Mouse (Mus musculus): ENCODE measurements around the gene Tnfsf14. TPM values are rescaled to one million over a fixed set of nuclear protein-coding genes. Genes with fewer than 3 reads are reported as not detected.

The Tnfsf14 gene
- polyA plus RNA-seq, 3 experiments from 2014 or later: 13.3 to 15.2 (median 14.1) TPM

DNA sequence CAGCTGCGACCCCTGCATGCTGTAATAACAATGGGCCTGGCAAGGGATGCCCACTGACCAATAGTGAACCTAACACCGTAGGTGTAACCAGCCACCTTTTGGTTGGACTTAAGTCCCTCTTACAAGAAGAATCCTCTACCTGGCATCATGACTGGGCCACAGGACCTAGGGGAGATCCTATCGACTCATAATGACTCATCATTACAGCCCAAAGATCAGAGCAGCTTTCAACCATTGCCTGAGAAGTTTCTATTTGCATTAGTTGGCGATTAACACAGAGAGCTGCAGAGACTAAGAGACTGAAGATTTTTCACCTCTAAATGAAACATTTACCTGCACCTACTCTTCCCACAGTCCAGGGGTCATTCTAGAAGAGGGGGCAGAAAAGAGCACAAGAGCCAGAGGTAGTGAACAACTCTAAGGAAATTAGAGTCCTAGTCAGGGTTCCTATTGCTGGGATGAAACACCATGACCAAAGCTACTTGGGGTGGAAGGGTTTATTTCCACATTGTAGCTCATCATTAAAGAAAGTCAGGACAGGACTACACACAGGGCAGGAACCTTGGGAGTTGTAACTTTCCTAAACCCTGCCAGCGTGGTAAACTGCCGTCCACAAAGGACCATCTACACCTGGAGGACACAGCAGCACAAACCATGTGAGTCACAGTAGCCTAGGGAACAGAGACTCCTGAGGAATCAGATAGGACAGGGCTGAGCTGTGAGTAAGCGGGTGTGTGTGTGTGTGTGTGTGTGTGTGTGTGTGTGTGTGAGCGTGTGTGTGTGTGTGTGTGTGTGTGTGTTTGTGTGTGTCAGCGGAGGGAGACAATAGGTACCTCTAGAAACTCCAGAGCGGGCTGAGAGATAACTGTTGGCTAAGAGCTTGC, 8.1 kb upstream of the Tnfsf14 start:
- ATAC-seq: no peak

DNA sequence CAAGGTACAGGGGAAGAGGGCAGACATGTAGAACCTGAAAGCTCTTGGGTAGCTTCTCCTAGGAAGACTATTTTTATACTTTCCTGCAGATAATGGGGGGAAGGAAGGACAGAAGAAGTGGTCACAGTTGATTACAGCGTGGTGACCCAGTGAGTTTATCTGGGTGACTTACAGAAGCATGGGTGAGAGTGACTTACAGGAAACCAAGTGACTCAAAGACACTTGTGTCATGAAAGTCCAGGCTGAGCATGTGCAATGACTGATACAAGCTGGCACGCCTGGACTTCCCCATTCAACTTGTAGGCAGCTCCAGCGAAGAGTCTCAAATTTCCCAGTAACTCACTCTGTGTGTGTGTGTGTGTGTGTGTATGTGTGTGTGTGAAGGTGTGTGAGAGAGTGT, 4.3 kb upstream of the Tnfsf14 start:
- no peak for ATAC-seq

DNA sequence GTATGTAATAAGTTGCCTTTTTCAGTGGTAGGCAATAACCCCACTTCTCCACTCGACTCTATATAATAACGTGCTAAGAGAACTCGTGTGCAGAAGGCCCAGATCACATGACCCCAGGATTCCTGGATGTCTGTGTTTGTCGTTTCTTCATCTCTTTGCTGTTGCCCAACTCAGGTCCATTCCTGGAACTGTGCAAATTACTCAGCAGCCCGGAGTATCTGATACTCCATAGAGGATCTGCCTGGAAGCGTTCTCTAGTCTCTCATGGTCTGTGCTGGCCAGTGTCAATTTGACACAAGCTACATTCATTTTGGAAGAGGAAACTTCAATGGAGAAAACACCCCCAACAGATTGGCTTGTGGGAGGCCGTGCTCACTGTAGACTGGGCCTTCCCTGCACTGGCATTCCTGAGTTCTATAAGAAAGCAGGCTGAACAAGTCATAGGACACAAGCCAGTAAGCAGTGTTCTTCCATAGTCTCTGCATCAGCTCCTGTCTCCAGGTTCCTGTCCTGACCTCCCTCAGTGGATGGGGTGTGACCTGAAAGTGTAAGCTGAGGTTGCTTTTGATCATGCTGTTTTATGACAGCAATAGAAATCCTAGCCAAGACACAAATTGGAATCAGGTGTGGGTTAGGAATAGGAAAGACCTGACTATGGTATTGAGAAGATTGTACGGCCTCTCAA, 1.5 kb upstream of the Tnfsf14 start:
- ATAC-seq: no peak

DNA sequence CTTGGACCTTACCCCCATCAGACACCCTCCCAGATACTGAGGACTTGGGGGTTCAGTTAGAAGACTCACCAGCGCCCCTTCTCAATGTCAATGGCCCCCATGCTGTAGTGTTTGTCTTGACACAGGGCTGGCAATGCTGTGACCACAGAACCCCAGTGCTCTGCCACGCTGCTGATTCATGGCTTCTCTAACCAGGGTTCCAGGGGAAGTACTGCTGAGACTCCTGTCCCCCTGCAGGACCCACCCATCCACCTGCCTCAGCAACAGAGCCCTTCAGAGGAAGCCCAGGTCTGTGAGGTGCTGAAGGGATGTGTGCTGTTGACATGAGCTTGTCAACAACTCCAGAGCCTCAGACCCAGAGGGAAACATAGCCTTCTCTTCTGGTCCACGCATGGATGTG, 794 bp upstream of the Tnfsf14 start:
- no peak for ATAC-seq

DNA sequence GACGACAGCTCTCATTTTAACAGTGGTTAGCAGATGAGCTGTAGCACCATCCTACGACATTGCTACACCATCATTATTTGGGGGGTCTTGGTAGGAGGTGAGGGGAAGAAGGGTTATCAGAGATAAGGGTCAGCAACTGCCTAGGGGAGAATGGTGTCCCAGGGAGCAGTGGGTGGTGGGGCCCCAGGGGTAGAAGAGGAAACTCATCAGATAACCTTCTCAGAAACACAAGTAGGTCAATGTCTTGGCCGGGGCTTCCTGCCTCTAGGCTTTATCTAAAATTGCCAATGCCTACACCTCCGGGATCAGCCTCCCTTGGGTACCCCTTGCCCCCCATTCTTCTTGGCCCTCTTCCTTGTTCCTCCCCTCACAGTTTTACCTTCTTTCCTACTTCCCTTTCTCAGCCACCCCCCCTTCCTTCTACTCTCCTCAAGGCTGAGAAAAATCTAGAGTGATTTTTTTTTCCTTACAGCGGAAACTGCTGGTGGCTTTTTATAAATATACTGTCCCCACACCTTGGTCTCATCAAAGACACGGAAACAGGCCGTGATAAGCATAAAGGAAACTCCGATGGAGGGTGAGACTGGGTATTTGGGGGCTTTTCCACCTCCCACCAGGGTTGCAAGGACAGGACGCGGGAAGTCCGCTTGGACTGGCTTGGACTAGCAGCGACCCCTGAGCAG, 5.3 kb downstream of the Tnfsf14 start:
- peak; percentile 85 for ATAC-seq

DNA sequence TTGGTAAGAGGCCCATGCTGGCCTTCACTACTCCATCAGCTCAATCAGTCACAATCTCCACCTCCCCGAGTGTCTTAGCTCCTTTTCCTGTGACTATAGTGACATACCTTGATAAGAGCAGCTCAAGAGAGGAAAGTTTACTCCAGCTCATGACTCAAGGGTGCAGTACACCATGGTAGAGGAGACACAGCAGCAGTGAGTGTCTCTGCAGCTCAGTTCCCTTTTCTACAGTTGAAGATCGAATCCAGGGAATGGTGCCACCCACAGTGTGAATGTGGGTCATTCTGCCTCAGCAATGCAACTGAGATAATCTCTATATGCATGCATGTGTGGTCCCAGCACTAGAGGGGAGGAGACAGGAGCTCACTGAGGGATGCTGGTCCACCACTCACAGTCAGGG, 8.3 kb downstream of the Tnfsf14 start:
- ATAC-seq: no peak

DNA sequence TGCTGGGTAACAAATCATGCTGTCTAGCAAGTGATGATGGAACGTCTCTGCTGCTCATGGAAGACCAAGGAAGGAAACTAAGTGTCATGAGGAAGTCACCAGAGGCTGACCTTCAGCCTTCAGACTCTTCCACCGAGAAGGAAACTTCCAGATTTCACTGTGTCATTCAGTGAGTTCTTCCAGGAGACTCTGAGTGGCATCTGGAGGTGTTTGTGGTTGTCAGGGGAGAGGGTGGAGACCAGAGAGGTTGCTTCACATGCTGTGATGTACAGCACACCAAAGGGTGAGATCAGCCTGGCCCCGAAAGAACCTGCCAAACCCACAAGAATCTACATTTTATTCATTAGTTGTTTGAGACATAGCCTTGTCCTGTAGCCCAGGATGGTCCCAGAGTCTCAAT, 11.1 kb downstream of the Tnfsf14 start:
- ATAC-seq: no peak

DNA sequence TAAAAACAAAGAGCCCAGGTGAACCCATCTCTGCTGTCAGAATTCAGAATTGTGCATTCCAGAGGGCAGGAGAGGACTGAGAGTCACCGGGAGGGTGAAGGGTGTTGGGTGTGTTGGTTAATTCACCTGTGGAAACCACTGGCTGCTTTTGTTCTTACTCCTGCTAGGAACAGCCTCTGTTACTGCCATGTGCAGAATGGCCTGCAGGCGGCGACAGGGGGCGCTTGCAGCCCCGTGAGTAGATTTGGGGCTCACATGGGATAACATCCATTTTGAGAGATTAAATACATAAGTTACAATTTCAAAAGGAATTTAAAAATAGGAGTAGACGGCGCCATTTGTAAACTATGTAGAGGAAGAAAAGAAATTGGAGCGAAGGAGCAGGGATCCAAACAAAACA, 13.6 kb downstream of the Tnfsf14 start:
- peak; percentile 63 for ATAC-seq

DNA sequence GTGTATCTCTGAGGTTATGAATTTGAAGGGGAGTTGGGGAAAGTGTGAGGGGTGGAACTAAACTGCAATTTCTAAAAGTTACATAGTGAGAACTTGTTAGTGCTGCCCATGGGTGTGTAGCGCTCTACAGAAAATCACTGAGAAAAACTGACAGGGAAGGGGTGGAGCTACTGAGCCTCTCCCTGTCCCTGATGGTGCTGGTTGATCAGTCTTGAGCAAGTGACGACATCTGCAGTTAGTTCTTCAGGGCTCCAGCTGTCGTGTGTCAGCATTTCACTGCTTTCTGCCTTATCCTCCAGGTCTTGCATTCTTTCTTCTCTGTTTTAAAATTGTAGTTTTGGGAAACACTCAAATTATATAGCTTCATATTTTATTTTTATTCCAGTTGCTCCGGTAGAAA, 20.6 kb downstream of the Tnfsf14 start:
- ATAC-seq: no peak

DNA sequence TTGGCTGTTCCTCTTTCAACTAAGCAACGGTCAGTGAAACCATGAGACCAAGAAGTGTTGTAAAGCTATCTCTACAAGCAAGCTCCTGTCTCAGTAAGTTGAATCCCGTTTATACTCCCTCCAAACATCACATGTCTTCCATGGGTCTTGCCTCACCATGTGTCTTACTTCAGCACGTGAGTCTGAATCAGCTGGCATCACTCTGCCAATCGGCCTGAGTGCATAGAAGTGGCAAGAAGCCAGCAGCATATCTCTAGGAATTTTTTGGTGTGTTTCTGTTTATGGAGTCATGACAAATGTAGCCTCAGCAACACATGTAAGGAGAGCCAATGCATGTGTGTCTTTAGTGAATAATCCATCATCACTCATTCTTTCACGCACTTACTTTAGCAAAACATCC, 21.6 kb downstream of the Tnfsf14 start:
- ATAC-seq: no peak

DNA sequence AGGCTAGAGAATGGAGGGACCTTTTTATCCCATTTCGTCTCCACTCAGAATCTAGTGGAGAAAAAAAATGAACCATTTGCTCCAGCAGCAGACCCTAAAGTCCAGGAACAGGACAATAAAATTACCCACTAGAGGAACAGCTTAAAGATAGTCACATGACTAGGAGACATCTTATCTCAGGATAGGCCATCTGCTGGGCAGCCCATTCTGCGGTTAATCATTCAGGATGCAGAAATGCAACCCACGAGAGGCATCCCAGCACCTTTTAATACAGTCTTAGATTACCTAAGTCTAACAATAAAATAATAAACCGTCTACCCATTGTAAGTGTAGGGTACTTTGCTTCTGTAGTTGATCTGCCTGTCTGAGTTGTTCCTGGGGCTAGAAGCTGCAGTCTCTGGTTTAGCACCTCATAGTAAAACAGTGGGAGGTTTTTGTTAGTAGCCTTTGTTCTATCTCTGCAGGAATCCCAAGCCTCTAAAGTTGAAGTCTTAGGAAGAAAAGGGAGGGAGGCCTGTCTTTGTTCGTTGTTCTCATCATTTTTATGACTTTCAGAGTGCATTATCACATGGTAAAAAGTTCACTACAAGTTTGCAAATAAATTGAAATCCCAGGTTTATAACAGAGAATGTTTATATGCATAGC, 23.2 kb downstream of the Tnfsf14 start:
- no peak for ATAC-seq

DNA sequence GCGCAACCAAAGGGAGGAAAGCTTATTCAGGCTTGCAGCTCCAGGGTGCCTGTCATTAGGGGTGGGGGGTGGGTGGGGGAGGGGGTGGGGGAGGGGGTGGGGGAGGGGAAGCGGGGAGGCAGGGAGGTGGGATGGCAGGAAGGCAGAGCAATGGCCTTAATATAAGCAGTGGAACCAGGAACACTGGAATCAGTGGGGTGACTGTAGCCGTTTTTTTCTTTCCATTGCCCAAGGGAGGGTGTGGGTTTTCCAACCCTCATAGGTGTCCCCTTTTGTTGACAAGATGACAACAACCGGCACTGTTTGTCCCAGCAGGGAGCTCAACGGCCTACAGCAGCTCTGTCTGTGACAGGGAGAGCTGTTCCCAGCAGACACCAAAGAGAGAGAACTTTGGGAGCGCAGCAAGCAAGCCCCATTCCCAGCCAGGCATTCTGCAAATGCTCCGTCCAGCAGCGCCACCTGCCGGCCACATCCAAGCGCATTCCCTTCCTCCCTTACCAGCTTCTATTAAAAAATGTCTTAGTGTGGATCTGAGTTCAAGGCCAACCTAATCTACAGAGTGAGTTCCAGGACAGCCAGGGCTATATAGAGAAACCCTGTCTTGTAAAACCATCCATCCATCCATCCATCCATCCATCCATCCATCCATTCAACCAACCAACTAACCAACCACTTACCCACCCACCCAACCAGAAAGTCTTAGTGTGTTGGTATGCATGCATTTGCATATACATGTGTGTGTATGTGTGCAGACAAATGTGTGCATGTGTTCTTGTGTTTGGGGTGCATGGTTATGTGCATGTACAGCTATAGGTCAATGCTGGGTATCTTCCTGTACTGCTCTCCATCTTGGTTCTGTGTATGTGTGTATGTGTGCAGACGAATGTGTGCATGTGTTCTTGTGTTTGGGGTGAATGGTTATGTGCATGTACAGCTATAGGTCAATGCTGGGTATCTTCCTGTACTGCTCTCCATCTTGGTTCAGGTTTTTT, 26.9 kb downstream of the Tnfsf14 start:
- ATAC-seq: peak; percentile 77

DNA sequence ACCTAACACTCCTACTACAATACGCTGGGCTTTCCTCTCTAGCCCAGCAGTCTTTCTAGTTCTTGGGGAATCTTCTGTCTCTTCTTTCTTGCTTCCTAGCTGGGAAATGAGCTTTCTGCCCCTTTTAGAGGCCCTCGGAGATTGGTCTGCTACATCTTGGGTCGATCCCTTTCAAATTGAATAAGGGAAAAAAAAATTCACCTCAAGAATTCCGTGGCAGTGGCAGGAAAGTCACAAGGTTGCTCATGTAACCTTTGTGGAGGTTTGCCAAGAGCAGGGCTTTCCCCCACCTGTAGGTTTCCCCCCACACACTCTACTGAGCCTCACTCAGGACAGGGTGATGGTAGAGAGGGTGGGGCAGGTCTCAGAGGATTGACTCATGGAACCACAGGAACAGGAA, 40.2 kb downstream of the Tnfsf14 start:
- ATAC-seq: no peak

DNA sequence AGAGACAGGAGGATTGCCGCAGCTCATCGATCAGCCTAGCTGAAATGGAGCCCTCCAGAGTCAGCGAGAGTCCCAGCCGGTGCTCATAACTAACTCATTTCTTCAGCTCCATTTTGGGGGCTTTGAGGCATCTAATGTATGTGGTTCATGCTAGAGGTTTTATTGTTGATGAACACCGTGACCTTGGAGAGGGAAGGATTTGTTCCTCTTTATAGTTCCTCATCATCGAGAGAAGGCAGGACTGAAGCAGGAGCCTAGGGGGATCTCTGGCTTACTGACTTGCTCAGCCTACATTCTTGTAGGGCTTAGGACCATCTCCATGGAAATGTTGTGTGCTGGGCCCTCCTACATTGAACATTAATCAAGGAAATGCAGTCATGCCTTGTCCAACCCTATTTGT, 41.0 kb downstream of the Tnfsf14 start:
- no peak for ATAC-seq

DNA sequence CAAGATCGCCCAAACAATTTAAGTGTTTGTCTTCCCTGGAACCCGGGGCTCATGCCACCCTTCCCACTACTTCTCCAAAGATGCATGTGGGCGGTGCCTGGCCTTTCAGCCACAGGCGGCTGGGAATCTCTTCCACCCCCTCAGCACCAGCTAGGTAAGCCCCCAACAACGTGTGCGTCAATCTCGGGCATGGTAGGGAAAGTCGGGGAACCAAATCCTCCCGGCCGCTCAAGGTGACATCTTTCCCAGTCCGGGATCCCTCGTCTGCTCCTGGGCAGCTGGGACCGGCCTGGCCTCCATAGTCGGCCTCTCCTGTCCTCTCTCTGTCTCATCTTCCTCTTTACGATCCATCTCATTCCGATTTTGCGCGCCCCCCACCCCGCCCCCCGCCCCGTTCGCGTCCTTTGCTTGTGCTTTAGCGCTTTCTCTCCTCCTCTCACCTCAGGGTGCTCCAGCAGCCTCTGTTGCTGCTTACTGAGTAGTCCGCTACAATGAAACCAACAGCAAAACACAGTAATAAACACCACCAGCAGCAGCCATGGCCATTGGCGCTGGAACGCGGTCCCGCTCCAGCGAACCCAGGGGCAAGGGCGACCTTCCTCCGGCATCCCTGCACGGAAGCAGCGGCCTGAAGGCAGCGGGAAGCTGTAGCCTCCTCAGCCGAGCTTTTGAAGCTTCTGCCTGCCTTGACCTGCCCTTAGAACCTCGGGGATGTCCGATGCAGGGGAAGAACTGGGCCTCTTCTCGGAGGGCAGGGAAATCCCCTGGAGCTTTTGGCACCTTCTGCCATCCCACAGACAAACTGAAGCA, 44.8 kb downstream of the Tnfsf14 start, which contains the start of gene Cd70:
TSS of gene Cd70 (minus strand) at position 784 of the 810 bp plus-strand sequence.
- no peak for ATAC-seq

DNA sequence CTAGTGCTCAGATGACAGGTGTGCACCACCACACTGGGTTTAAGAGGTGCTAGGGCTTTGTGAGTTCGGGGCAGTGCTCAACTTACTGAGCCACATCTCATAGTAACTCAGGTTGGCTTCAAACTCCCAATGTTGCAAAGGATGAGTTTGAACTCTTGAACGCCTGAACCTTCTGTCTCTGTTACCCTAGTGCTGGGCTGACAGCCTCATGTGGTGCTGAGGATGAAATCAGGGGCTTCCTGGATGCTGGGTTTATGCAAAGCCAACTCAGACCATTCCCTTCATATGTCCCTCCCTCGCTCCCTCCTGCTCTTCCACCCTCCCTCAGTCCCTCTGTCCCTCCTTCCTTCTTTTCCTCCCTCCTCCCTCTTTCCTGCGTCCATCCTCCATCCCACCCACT, 45.6 kb downstream of the Tnfsf14 start:
- ATAC-seq: no peak

DNA sequence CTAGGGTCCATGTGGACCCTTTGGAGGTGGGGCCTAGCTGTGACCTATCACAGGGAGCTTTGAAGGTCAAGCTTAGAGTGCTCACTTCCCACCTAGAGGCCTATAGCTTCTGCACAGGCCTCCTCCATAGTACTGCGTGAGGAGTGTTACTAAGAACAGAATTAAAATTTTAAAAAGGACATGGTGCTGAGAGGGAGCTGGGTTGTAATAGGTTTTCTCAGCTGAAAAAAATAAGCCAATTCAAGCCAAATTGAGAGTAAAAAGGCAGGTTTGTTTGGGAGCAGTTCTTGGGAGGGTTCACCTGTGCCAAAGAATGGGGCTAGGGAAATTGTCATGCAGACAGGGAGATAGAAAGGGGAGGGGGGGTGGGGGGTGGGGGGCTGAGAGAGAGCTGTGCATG, 48.9 kb downstream of the Tnfsf14 start:
- no peak for ATAC-seq

DNA sequence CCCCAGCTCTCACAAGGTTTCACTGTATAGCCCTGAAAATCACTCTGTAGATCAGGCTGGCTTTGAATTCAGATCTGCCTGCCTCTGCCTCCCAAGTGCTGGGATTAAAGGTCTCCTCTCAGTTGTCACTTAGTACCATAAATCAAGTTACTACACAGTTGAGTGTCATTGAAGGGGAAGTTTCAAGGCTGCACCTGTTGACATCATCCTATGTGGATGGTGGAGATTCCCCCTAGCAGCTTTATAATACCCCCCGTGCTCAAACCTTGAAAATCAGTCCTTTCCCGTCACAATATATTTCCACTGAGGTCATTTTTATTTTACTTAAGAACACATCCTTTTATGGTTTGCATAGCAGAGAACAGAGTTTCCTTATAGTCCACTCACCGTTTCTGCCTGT, 50.3 kb downstream of the Tnfsf14 start:
- ATAC-seq: no peak

DNA sequence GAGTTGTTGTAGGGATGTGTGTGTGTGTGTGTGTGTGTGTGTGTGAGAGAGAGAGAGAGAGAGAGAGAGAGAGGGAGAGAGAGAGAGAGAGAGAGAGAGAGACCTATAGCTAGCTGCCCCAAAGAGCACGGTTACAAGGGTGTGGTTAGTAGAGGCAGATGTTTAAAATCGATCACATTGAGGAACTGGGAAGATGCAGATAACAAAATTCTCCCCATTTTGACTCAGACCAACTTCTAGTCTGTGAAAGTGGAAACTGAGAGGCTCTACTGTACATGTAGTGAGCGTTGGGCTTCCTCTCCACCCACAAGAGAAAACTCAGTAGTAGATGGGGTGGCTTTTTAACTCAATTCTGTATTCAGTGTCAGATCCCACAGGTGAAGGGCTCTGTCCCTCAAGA, 54.3 kb downstream of the Tnfsf14 start:
- ATAC-seq: no peak
